9 mouse cellular contexts compared by ENCODE assay signal in the genomic region with DNA sequence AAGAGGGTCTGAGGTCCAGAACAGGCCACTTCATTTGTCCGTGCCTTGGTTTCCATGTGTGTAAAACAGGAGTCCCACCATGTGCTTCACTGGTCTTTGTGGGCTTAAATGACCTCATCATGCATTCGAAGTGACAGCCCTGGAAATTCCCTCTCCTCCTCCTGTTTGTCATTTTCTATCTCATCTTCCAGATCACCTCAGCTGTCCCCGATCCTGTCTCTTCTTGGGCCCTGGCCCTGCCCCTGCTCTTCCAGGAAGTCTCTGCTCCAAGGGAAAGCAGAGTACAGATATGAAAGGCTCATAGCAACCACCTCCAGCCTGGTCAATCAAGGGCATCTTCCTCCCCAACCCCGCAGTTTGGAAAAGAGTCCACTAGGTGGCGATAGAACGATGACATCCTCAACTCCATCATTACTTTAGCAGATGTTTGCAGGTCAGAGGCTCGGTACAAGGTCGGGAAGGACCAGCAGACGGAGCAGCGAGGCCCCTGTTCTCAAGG. TPM values are rescaled to one million over a fixed set of nuclear protein-coding genes. Genes with fewer than 3 reads are reported as not detected.
A peak's percentile ranks its signal among the peaks of the same experiment; 100 is the strongest.
DNase-seq lines count a peak whose midpoint lies in the region; ATAC-seq lines count a peak whose summit lies in the region.
"Had no signal": no experiment of that assay in that cellular context is flagged by ENCODE, and none has a peak within 500 bp of the region (broad histone marks: within the 10 kb centered on the region; RNA-seq: fewer than 3 reads in every experiment).

No protein-coding gene starts in this region.

- H3K9me3 ChIP-seq in forebrain, embryonic 14.5 days (replicated peaks; ENCODE audit: control insufficient read depth, low read length), result no peaks in the 10 kb centered on the region
- H3K9me3 ChIP-seq in forebrain, embryonic 12.5 days, result no peaks in the 10 kb centered on the region
- H3K9me3 ChIP-seq: limb, embryonic 15.5 days had no signal

- no peaks in the 10 kb centered on the region for H3K27me3 ChIP-seq in forebrain, embryonic 14.5 days (replicated peaks; ENCODE audit: control insufficient read depth, insufficient read depth, low read length)
- no peaks in the 10 kb centered on the region; the same call in 1 of the 2 replicates for H3K27me3 ChIP-seq in forebrain, embryonic 12.5 days
- H3K27me3 ChIP-seq: limb, embryonic 15.5 days had no signal

- H3K36me3 ChIP-seq in forebrain, embryonic 14.5 days (ENCODE audit: control insufficient read depth, insufficient read depth, low read length), result no peaks in the 10 kb centered on the region
- H3K36me3 ChIP-seq in forebrain, embryonic 12.5 days (replicated peaks), result no peaks in the 10 kb centered on the region
- H3K36me3 ChIP-seq: limb, embryonic 15.5 days had no signal

- no peak overlapping the region for H3K9ac ChIP-seq in forebrain, embryonic 14.5 days (ENCODE audit: low read length)
- no peak overlapping the region for H3K9ac ChIP-seq in forebrain, embryonic 12.5 days
- H3K9ac ChIP-seq: limb, embryonic 15.5 days had no signal

- H3K4me1 ChIP-seq in forebrain, embryonic 14.5 days (ENCODE audit: control insufficient read depth, insufficient read depth, low read length), result peaks cover 3% of the 10 kb centered on the region; the same call in 1 of the 2 replicates
- H3K4me1 ChIP-seq in forebrain, embryonic 12.5 days, result no peaks in the 10 kb centered on the region; the same call in 1 of the 2 replicates

- 22% methylated on average over 10 of the region's 10 CpGs for WGBS in forebrain, embryonic 14.5 days
- 23% methylated on average over 10 of the region's 10 CpGs for WGBS in forebrain, embryonic 12.5 days

- DNase-seq in forebrain, embryonic 14.5 days (ENCODE audit: low spot score), result peak; percentile 49
- DNase-seq in right cerebral cortex, adult 2 months (ENCODE audit: low spot score in 2 of 2), result peak; percentile 44 to 55
- DNase-seq in right cerebral cortex, adult 18-20 months, result no peak
- peak; percentile 55 to 64 for DNase-seq in cerebellum, adult 18-20 months
- DNase-seq in heart, postnatal 4 days, result peak; percentile 70
- DNase-seq in thymus, postnatal 36 days, result peak; percentile 22 to 35

- H3K4me2 ChIP-seq in forebrain, embryonic 14.5 days (ENCODE audit: low read length), result no peak overlapping the region
- no peak overlapping the region for H3K4me2 ChIP-seq in forebrain, embryonic 12.5 days
- H3K4me2 ChIP-seq: limb, embryonic 15.5 days had no signal

- ATAC-seq in forebrain, embryonic 14.5 days, result no peak
- no peak for ATAC-seq in forebrain, embryonic 12.5 days (ENCODE audit: low FRiP score)
- ATAC-seq in megakaryocyte progenitor cell, adult 5-6 weeks (replicated peaks; ENCODE audit: poor library complexity), result peak; percentile 52

- H3K27ac ChIP-seq in forebrain, embryonic 14.5 days (ENCODE audit: low read depth, low read length), result no peak overlapping the region
- H3K27ac ChIP-seq in forebrain, embryonic 12.5 days, result no peak overlapping the region
- H3K27ac ChIP-seq: limb, embryonic 15.5 days had no signal

- H3K4me3 ChIP-seq in forebrain, embryonic 14.5 days (ENCODE audit: low read depth, low read length), result no peak overlapping the region
- H3K4me3 ChIP-seq in forebrain, embryonic 12.5 days (replicated peaks), result no peak overlapping the region
- H3K4me3 ChIP-seq: limb, embryonic 15.5 days had no signal

RNA-seq across cellular contexts. Expression of a gene that starts 10.5 kb away (rescaled TPM):
- polyA plus RNA-seq in forebrain, embryonic 14.5 days (2014; fragmentation: Nextera tagmentation; extraction: Ambion mirVana), result 17.9 and 21.1 TPM in 2 replicates
- polyA plus RNA-seq in forebrain, embryonic 12.5 days (2016; fragmentation: Nextera tagmentation; extraction: Ambion mirVana), result 30.8 and 36.1 TPM in 2 replicates
- 10 to 100 TPM; 46.6 to 47.0 TPM for total RNA-seq in heart, postnatal 4 days (2021)
- 11.8 and 12.0 TPM in 2 replicates for total RNA-seq in megakaryocyte progenitor cell, adult 5-6 weeks (2015)
- total RNA-seq in megakaryocyte progenitor cell, adult 5-6 weeks (2017), result 7.9 and 8.9 TPM in 2 replicates

RNA-seq across cellular contexts. Expression of a gene that starts 41.6 kb away (rescaled TPM):
- polyA plus RNA-seq in forebrain, embryonic 14.5 days (2014; fragmentation: Nextera tagmentation; extraction: Ambion mirVana), result 48.9 and 52.0 TPM in 2 replicates
- 48.6 and 52.6 TPM in 2 replicates for polyA plus RNA-seq in forebrain, embryonic 12.5 days (2016; fragmentation: Nextera tagmentation; extraction: Ambion mirVana)
- total RNA-seq in heart, postnatal 4 days (2021), result 10 to 100 TPM; 10.5 to 11.9 TPM
- total RNA-seq in megakaryocyte progenitor cell, adult 5-6 weeks (2015), result 5.7 and 6.5 TPM in 2 replicates
- 9.5 and 10.1 TPM in 2 replicates for total RNA-seq in megakaryocyte progenitor cell, adult 5-6 weeks (2017)

RNA-seq across cellular contexts. Expression of a gene that starts 47.7 kb away (rescaled TPM):
- 35.3 and 38.7 TPM in 2 replicates for polyA plus RNA-seq in forebrain, embryonic 14.5 days (2014; fragmentation: Nextera tagmentation; extraction: Ambion mirVana)
- 41.5 and 45.5 TPM in 2 replicates for polyA plus RNA-seq in forebrain, embryonic 12.5 days (2016; fragmentation: Nextera tagmentation; extraction: Ambion mirVana)
- 10 to 100 TPM; 41.6 to 45.0 TPM for total RNA-seq in heart, postnatal 4 days (2021)
- 50.9 and 65.2 TPM in 2 replicates for total RNA-seq in megakaryocyte progenitor cell, adult 5-6 weeks (2015)
- total RNA-seq in megakaryocyte progenitor cell, adult 5-6 weeks (2017), result 47.3 and 53.0 TPM in 2 replicates
